Mouse (Mus musculus) spleen, adult 2 months (tissue): ENCODE results near the gene Serinc4. TPM values are rescaled to one million over a fixed set of nuclear protein-coding genes. Genes with fewer than 3 reads are reported as not detected.
"Not testable (repeated sequence)": the region's sequence is repeated elsewhere in the genome, so short reads cannot be mapped to it uniquely, and the experiment has no call there.

ENCODE experiments used
- DNase-seq, 2 experiments: peaks; one replicate each; pipeline versions ENCODE4 v3.0.0 to v3.0.0-alpha.2; 2012 to 2021; ENCODE audit warnings: low spot score in 2 of 2, low read depth in 1 of 2
- H3K27ac ChIP-seq: fragments of 200-500 bp; 2 replicates; pipeline ENCODE4 v1.5.1; 2012; ENCODE audit warnings: low read length, inconsistent platforms; ENCODE audit not compliant: insufficient read depth
- H3K27me3 ChIP-seq: fragments of 200-500 bp; 2 replicates; pipeline ENCODE4 v1.6.1; 2012; ENCODE audit warnings: mild to moderate bottlenecking, moderate library complexity, low read length, inconsistent platforms; ENCODE audit not compliant: control insufficient read depth, insufficient read depth
- H3K36me3 ChIP-seq: fragments of 200-500 bp; 2 replicates; pipeline ENCODE4 v1.6.1; 2012; ENCODE audit warnings: mild to moderate bottlenecking, low read length, inconsistent platforms; ENCODE audit not compliant: control insufficient read depth, insufficient read depth
- H3K4me1 ChIP-seq: fragments of 200-500 bp; 2 replicates; pipeline ENCODE4 v1.6.1; 2011; ENCODE audit warnings: inconsistent platforms; ENCODE audit not compliant: control insufficient read depth, insufficient read depth, insufficient read length
- H3K4me3 ChIP-seq: fragments of 200-500 bp; 2 replicates; pipeline ENCODE4 v1.5.1; 2011; ENCODE audit warnings: mild to moderate bottlenecking, inconsistent platforms; ENCODE audit not compliant: insufficient read depth, insufficient read length; ENCODE audit errors: extremely low read depth
- CTCF ChIP-seq: fragments of 200-500 bp; IDR thresholded peaks from 2 replicates; pipeline ENCODE4 v1.5.1; 2011; ENCODE audit warnings: mild to moderate bottlenecking, inconsistent platforms; ENCODE audit not compliant: insufficient read depth, insufficient read length, insufficient replicate concordance; ENCODE audit errors: extremely low read depth
- POLR2A ChIP-seq: fragments of 200-500 bp; IDR thresholded peaks from 2 replicates; pipeline ENCODE4 v1.6.1; 2011; ENCODE audit warnings: low read depth, low read length, inconsistent platforms
- WGBS: fragments of 180-500 bp; shearing (Covaris S2); methylation state at CpG from one replicate; pipeline ENCODE4 v1.1.7; 2018; 5-methylcytosine and 5-hydroxymethylcytosine counted together
- polyA plus RNA-seq: library from polyadenylated mRNA; depleted of rRNA; stranded (reverse); fragments of >200 nt; gene quantifications from 2 replicates; pipeline ENCODE4 v1.2.3, GENCODE M21; 2012

Gene Serinc4
- polyA plus RNA-seq, 1 experiment = 0.33 TPM

- TF ChIP-seq CTCF (no peak), POLR2A (no peak)
- no peak overlapping the region for H3K27ac ChIP-seq
- no peaks in the 10 kb centered on the region for H3K36me3 ChIP-seq
- WGBS = 27% methylated on average over 8 of the region's 8 CpGs
- H3K27me3 ChIP-seq = no peaks in the 10 kb centered on the region
- DNase-seq = no peak
- H3K4me1 ChIP-seq = peaks cover 3% of the 10 kb centered on the region; the same call in 1 of the 2 replicates
- peak overlapping the region; percentile 70 for H3K4me3 ChIP-seq
Measured at GRCm38 (mm10) chr2:121474180-121474535, 17.6 kb upstream of the Serinc4 start.

GRCm38 (mm10) chr2:121473301-121474179 lies 17.0 kb upstream of the Serinc4 start, which contains the start of gene Mfap1b:
TSS of gene Mfap1b (minus strand) at chr2:121474067.
- not testable (repeated sequence) for H3K4me1 ChIP-seq, H3K27me3 ChIP-seq, H3K36me3 ChIP-seq
- peak; percentile 72 to 78 for DNase-seq
- peak within 1 kb of the TSS; percentile 70 for H3K4me3 ChIP-seq
- peak; percentile 93 for TF ChIP-seq POLR2A
- peak within 1 kb of the TSS; percentile 75 for H3K27ac ChIP-seq
- WGBS = 6% methylated on average over 41 of the region's 41 CpGs

DNA sequence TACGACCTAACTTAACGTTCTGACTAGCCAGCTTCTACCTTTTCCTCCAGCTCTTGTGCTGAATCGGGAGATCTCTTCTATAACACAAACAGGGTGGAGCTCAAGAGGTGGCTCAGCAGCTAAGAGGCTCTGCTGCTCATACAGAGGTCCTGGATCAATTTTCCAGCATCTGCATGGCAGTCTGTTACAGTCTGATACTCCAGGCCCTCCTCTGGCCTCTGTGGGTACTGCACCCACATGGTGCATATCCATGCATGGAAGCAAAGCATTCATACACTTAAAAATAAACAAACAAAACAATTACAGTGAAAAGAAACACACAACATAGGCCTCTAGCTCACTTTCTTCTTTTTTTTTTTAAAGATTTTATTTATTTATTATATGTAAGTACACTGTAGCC lies 16.2 kb upstream of the Serinc4 start:
- H3K27me3 ChIP-seq, H3K27ac ChIP-seq, DNase-seq, H3K36me3 ChIP-seq, H3K4me3 ChIP-seq, H3K4me1 ChIP-seq: not testable (repeated sequence)
- WGBS = 94% methylated on average over 3 of the region's 3 CpGs

GRCm38 (mm10) chr2:121468982-121469381 lies 12.4 kb upstream of the Serinc4 start:
- H3K27ac ChIP-seq, H3K36me3 ChIP-seq, H3K4me3 ChIP-seq, H3K4me1 ChIP-seq, H3K27me3 ChIP-seq, DNase-seq: not testable (repeated sequence)
- 83% methylated on average over 2 of the region's 6 CpGs for WGBS

DNA sequence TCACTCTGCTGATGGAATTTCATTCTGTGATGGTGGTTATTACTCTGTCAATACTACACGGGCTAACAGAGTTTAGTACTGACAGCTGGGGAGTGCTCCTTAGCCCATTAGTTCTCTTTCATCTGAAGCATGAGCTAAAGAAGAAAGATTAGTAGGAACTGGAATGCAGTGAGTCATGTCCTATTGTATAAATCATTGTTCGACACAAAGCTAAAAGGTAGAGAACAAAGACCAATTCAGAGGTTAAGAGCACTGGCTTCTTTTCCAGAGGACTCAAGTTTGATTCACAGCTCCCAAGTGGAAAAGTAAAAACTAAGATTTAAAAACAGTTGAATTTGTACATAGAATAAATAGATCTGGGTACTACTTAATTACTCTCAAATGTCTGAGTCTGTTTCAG lies 3.5 kb upstream of the Serinc4 start:
- no peak for TF ChIP-seq POLR2A
- no peak for TF ChIP-seq CTCF
- Histone ChIP-seq H3K27ac (no peak overlapping the region), H3K4me1 (peaks cover 9% of the 10 kb centered on the region; the same call in 1 of the 2 replicates), H3K4me3 (no peak overlapping the region), H3K27me3 (no peaks in the 10 kb centered on the region), H3K36me3 (peaks cover 5% of the 10 kb centered on the region; the same call in 1 of the 2 replicates)
- no peak for DNase-seq
- WGBS = 85% methylated on average over 2 of the region's 2 CpGs

- H3K4me1 ChIP-seq = peaks cover 10% of the 10 kb centered on the region
- no peaks in the 10 kb centered on the region for H3K27me3 ChIP-seq
- DNase-seq = no peak
- TF ChIP-seq CTCF (no peak), POLR2A (no peak)
- no peak overlapping the region for H3K27ac ChIP-seq
- H3K36me3 ChIP-seq = peaks cover 14% of the 10 kb centered on the region
- no peak overlapping the region for H3K4me3 ChIP-seq
- 88% methylated on average over 5 of the region's 5 CpGs for WGBS
Measured at GRCm38 (mm10) chr2:121455534-121455933, 1.0 kb downstream of the Serinc4 start.

- WGBS = 93% methylated on average over 6 of the region's 6 CpGs
- H3K36me3 ChIP-seq = peaks cover 12% of the 10 kb centered on the region
- DNase-seq = no peak
Measured at GRCm38 (mm10) chr2:121453917-121454316, 2.7 kb downstream of the Serinc4 start.

More at GRCm38 (mm10) chr2:121453917-121454316, 2.7 kb downstream of the Serinc4 start:
- Histone ChIP-seq H3K27me3 (no peaks in the 10 kb centered on the region), H3K27ac (no peak overlapping the region), H3K4me1 (peaks cover 15% of the 10 kb centered on the region), H3K4me3 (no peak overlapping the region)
- TF ChIP-seq POLR2A = no peak
- TF ChIP-seq CTCF = no peak
